Mouse (Mus musculus) intestine, embryonic 16.5 days (tissue): ENCODE results near the gene Sucla2. TPM values are rescaled to one million over a fixed set of nuclear protein-coding genes. Genes with fewer than 3 reads are reported as not detected.

ENCODE experiments used
- ATAC-seq: fragments of 200-750 bp; cut with Nextera tagmentation; 2 replicates; pipeline ENCODE4 v1.8.0; 2017; ENCODE audit warnings: moderate TSS enrichment, moderate library complexity
- H3K27ac ChIP-seq: fragments of 300-500 bp; sonication (generic); 2 replicates; pipeline ENCODE4 v1.5.1; 2014; ENCODE audit warnings: mild to moderate bottlenecking, low read length
- H3K27me3 ChIP-seq: fragments of 300-500 bp; sonication (generic); replicated peaks from 2 replicates; pipeline ENCODE4 v1.6.1; 2014; ENCODE audit warnings: low read length, control low read depth, mixed read lengths; ENCODE audit not compliant: control insufficient read depth, insufficient read depth
- H3K36me3 ChIP-seq: fragments of 300-500 bp; sonication (generic); 2 replicates; pipeline ENCODE4 v1.6.1; 2014; ENCODE audit warnings: low read length, control low read depth; ENCODE audit not compliant: control insufficient read depth, insufficient read depth
- H3K4me1 ChIP-seq: fragments of 300-500 bp; sonication (generic); 2 replicates; pipeline ENCODE4 v1.6.1; 2014; ENCODE audit warnings: low read length, control low read depth, mixed read lengths; ENCODE audit not compliant: control insufficient read depth, insufficient read depth
- H3K4me2 ChIP-seq: fragments of 300-500 bp; sonication (generic); 2 replicates; pipeline ENCODE4 v1.6.1; 2014; ENCODE audit warnings: low read depth, low read length, control low read depth
- H3K4me3 ChIP-seq: fragments of 300-500 bp; sonication (generic); 2 replicates; pipeline ENCODE4 v1.5.1; 2014; ENCODE audit warnings: mild to moderate bottlenecking, low read length
- H3K9ac ChIP-seq: fragments of 300-500 bp; sonication (generic); 2 replicates; pipeline ENCODE4 v1.6.1; 2014; ENCODE audit warnings: low read depth, low read length
- H3K9me3 ChIP-seq: fragments of 300-500 bp; sonication (generic); 2 replicates; pipeline ENCODE4 v1.6.1; 2016; ENCODE audit warnings: low read length, control low read depth; ENCODE audit not compliant: control insufficient read depth
- WGBS: fragments of 180-500 bp; shearing (Covaris S2); extraction: QIAGEN DNeasy Blood & Tissue Kit; methylation state at CpG from one replicate; pipeline ENCODE4 v1.1.7; 2014; 5-methylcytosine and 5-hydroxymethylcytosine counted together
- polyA plus RNA-seq: library from polyadenylated mRNA; unstranded; fragments of >200 nt; fragmentation: Nextera tagmentation; extraction: Ambion mirVana; gene quantifications from 2 replicates; pipeline ENCODE4 v1.2.1, GENCODE M21; 2015

Sucla2 gene
- polyA plus RNA-seq: 140 and 141 TPM in 2 replicates

- WGBS: 0% methylated on average over 37 of the region's 41 CpGs
- H3K27ac ChIP-seq: peak within 1 kb of the TSS; percentile 77
Observed at GRCm38 (mm10) chr14:73524766-73525448, at the start of gene Sucla2. Gene Sucla2 (plus strand): TSS chr14:73525319.

GRCm38 (mm10) chr14:73475506-73475905 is 49.6 kb upstream of the Sucla2 start:
- Histone ChIP-seq H3K4me1 (peaks cover 6% of the 10 kb centered on the region), H3K27me3 (no peaks in the 10 kb centered on the region), H3K4me3 (no peak overlapping the region), H3K9ac (no peak overlapping the region), H3K36me3 (no peaks in the 10 kb centered on the region), H3K9me3 (no peaks in the 10 kb centered on the region), H3K27ac (no peak overlapping the region), H3K4me2 (no peak overlapping the region)
- 74% methylated on average over 7 of the region's 7 CpGs for WGBS
- no peak for ATAC-seq

More at GRCm38 (mm10) chr14:73524766-73525448, at the start of gene Sucla2:
- Histone ChIP-seq H3K4me3 (peak within 1 kb of the TSS; percentile 57), H3K4me1 (no peaks in the 10 kb centered on the region), H3K9ac (peak within 1 kb of the TSS; percentile 74), H3K27me3 (no peaks in the 10 kb centered on the region), H3K4me2 (peak within 1 kb of the TSS; percentile 56), H3K36me3 (no peaks in the 10 kb centered on the region), H3K9me3 (no peaks in the 10 kb centered on the region)
- peak; percentile 100 for ATAC-seq

GRCm38 (mm10) chr14:73476361-73476934 is 48.7 kb upstream of the Sucla2 start:
- 78% methylated on average over 8 of the region's 8 CpGs for WGBS
- Histone ChIP-seq H3K27me3 (no peaks in the 10 kb centered on the region), H3K4me2 (no peak overlapping the region), H3K27ac (no peak overlapping the region), H3K4me1 (peaks cover 6% of the 10 kb centered on the region), H3K36me3 (no peaks in the 10 kb centered on the region), H3K4me3 (no peak overlapping the region), H3K9me3 (no peaks in the 10 kb centered on the region), H3K9ac (no peak overlapping the region)
- ATAC-seq: 0 out of 2 replicates have a peak, but pooled peaks have one; percentile 31

GRCm38 (mm10) chr14:73477077-73477476 is 48.0 kb upstream of the Sucla2 start:
- Histone ChIP-seq H3K27me3 (no peaks in the 10 kb centered on the region), H3K27ac (no peak overlapping the region), H3K4me2 (no peak overlapping the region), H3K4me3 (no peak overlapping the region), H3K9ac (no peak overlapping the region), H3K36me3 (no peaks in the 10 kb centered on the region), H3K9me3 (no peaks in the 10 kb centered on the region), H3K4me1 (peaks cover 6% of the 10 kb centered on the region)
- 94% methylated on average over 10 of the region's 10 CpGs for WGBS
- no peak for ATAC-seq

- Histone ChIP-seq H3K9ac (no peak overlapping the region), H3K4me2 (no peak overlapping the region), H3K27ac (no peak overlapping the region), H3K36me3 (no peaks in the 10 kb centered on the region), H3K4me3 (no peak overlapping the region), H3K4me1 (peaks cover 6% of the 10 kb centered on the region), H3K27me3 (no peaks in the 10 kb centered on the region), H3K9me3 (no peaks in the 10 kb centered on the region)
- 64% methylated on average over 3 of the region's 3 CpGs for WGBS
- no peak for ATAC-seq
Observed at GRCm38 (mm10) chr14:73478321-73478720, 46.8 kb upstream of the Sucla2 start.

- Histone ChIP-seq H3K4me1 (no peaks in the 10 kb centered on the region), H3K9me3 (no peaks in the 10 kb centered on the region), H3K27me3 (no peaks in the 10 kb centered on the region), H3K4me2 (no peak overlapping the region), H3K27ac (no peak overlapping the region), H3K4me3 (no peak overlapping the region), H3K9ac (no peak overlapping the region), H3K36me3 (no peaks in the 10 kb centered on the region)
- WGBS: 64% methylated on average over 1 of the region's 1 CpGs
- ATAC-seq: no peak
Observed at GRCm38 (mm10) chr14:73479771-73480170, 45.3 kb upstream of the Sucla2 start.

- WGBS: 81% methylated on average over 5 of the region's 5 CpGs
- H3K4me3 ChIP-seq: no peak overlapping the region
- no peaks in the 10 kb centered on the region for H3K36me3 ChIP-seq
- H3K4me1 ChIP-seq: no peaks in the 10 kb centered on the region
- H3K9ac ChIP-seq: no peak overlapping the region
- H3K27me3 ChIP-seq: no peaks in the 10 kb centered on the region
- H3K9me3 ChIP-seq: no peaks in the 10 kb centered on the region
- H3K27ac ChIP-seq: no peak overlapping the region
- no peak overlapping the region for H3K4me2 ChIP-seq
- no peak for ATAC-seq
Observed at GRCm38 (mm10) chr14:73483516-73484229, 41.4 kb upstream of the Sucla2 start.

GRCm38 (mm10) chr14:73484366-73485110 is 40.6 kb upstream of the Sucla2 start:
- H3K36me3 ChIP-seq: no peaks in the 10 kb centered on the region
- H3K9me3 ChIP-seq: no peaks in the 10 kb centered on the region
- H3K27me3 ChIP-seq: no peaks in the 10 kb centered on the region
- no peak overlapping the region for H3K4me2 ChIP-seq
- WGBS: 72% methylated on average over 3 of the region's 3 CpGs
- H3K4me3 ChIP-seq: no peak overlapping the region
- ATAC-seq: no peak
- no peak overlapping the region for H3K27ac ChIP-seq
- H3K9ac ChIP-seq: no peak overlapping the region
- H3K4me1 ChIP-seq: no peaks in the 10 kb centered on the region

- no peak overlapping the region for H3K27ac ChIP-seq
- no peak overlapping the region for H3K4me2 ChIP-seq
- no peaks in the 10 kb centered on the region for H3K36me3 ChIP-seq
- ATAC-seq: no peak
- no peaks in the 10 kb centered on the region for H3K27me3 ChIP-seq
- WGBS: 63% methylated on average over 5 of the region's 5 CpGs
- no peak overlapping the region for H3K4me3 ChIP-seq
- H3K4me1 ChIP-seq: no peaks in the 10 kb centered on the region
- peaks cover 3% of the 10 kb centered on the region; the same call in 1 of the 2 replicates for H3K9me3 ChIP-seq
- H3K9ac ChIP-seq: no peak overlapping the region
Observed at GRCm38 (mm10) chr14:73486641-73487040, 38.5 kb upstream of the Sucla2 start.
